Mouse (Mus musculus) hindbrain, embryonic 13.5 days (tissue): ENCODE results near the gene Gipc1. TPM values are rescaled to one million over a fixed set of nuclear protein-coding genes. Genes with fewer than 3 reads are reported as not detected.

Source experiments
- ATAC-seq: fragments of 200-750 bp; cut with Nextera tagmentation; 2 replicates; pipeline ENCODE4 v1.8.0; 2017; ENCODE audit warnings: moderate TSS enrichment; ENCODE audit not compliant: low FRiP score
- H3K27ac ChIP-seq: fragments of 300-500 bp; sonication (generic); 2 replicates; pipeline ENCODE4 v1.5.1; 2015; ENCODE audit warnings: inconsistent platforms, mild to moderate bottlenecking, moderate library complexity
- H3K27me3 ChIP-seq: fragments of 300-500 bp; sonication (generic); 2 replicates; pipeline ENCODE4 v1.6.1; 2015; ENCODE audit warnings: mild to moderate bottlenecking, inconsistent platforms
- H3K36me3 ChIP-seq: fragments of 300-500 bp; sonication (generic); 2 replicates; pipeline ENCODE4 v1.6.1; 2015; ENCODE audit warnings: mild to moderate bottlenecking, inconsistent platforms
- H3K4me1 ChIP-seq: fragments of 300-500 bp; sonication (generic); replicated peaks from 2 replicates; pipeline ENCODE4 v1.6.1; 2015; ENCODE audit warnings: inconsistent platforms
- H3K4me2 ChIP-seq: fragments of 300-500 bp; sonication (generic); 2 replicates; pipeline ENCODE4 v1.6.1; 2015; ENCODE audit warnings: inconsistent platforms, mild to moderate bottlenecking, moderate library complexity
- H3K4me3 ChIP-seq: fragments of 300-500 bp; sonication (generic); 2 replicates; pipeline ENCODE4 v1.5.1; 2015; ENCODE audit warnings: mild to moderate bottlenecking, inconsistent platforms
- H3K9ac ChIP-seq: fragments of 300-500 bp; sonication (generic); 2 replicates; pipeline ENCODE4 v1.6.1; 2015; ENCODE audit warnings: mild to moderate bottlenecking, inconsistent platforms
- H3K9me3 ChIP-seq: fragments of 300-500 bp; sonication (generic); 2 replicates; pipeline ENCODE4 v1.6.1; 2016; ENCODE audit warnings: inconsistent platforms
- WGBS: fragments of 180-500 bp; shearing (Covaris S2); methylation state at CpG from one replicate; pipeline ENCODE4 v1.1.7; 2015; 5-methylcytosine and 5-hydroxymethylcytosine counted together
- polyA plus RNA-seq: library from polyadenylated mRNA; unstranded; fragments of >200 nt; fragmentation: Nextera tagmentation; extraction: Ambion mirVana; gene quantifications from 2 replicates; pipeline ENCODE4 v1.2.1, GENCODE M21; 2015

The Gipc1 gene
- polyA plus RNA-seq, 1 experiment from 2014 or later, result 155 TPM

DNA sequence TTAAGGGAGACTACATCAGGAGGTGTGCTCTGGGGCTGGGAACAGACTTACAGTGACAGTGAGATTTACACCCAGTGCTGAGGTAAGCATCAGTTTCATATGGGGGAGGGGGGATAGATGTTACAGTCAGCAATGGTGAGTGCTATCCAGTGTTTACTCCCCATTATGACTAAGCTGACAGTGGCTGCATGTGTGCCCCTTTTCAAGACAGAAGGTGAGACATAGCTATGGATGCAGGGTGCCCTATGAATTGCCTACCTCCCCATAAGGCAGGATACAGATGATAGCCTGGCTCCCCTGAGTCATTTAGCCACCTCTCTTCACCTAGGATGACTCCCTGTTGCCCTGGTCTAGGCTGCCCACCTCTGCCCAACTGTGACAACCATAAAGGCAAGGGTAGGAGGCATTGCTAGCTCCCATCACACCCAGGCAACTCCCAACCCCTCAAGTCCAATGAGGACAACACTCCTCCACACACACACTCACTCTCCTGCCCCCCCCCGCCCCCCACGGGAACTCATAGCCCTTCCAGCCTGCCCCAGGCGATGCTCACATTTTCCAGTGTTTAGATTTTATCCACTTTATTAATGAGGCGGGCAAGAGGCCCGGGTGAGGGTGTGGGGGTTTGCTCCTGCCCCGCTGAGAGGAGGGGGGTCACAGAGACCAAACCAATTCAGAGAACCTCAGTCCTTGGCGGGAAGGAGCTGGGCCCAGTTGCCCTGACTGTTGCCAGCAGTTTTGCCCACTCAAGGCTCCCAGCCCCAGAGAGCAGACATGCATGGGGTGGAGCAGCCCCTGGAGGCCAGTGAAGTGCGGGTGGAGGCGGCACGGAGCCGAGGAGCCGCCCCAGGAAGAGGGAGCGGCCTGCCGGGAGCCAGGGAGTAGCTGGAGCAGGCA lies 13.7 kb downstream of the Gipc1 start, which contains the start of gene Ptger1:
TSS of gene Ptger1 (plus strand) at position 710 of the 897 bp plus-strand sequence.
- H3K36me3 ChIP-seq, result peaks cover 39% of the 10 kb centered on the region
- peaks cover 52% of the 10 kb centered on the region for H3K4me1 ChIP-seq
- peaks cover 9% of the 10 kb centered on the region for H3K27me3 ChIP-seq
- WGBS, result 29% methylated on average over 14 of the region's 14 CpGs
- peak within 1 kb of the TSS; percentile 58 for H3K9ac ChIP-seq
- no peak within 1 kb of the TSS for H3K4me3 ChIP-seq
- no peaks in the 10 kb centered on the region for H3K9me3 ChIP-seq
- no peak for ATAC-seq
- 0 out of 2 replicates have a peak within 1 kb of the TSS, but pooled peaks have one; percentile 48 for H3K27ac ChIP-seq
- no peak within 1 kb of the TSS for H3K4me2 ChIP-seq

DNA sequence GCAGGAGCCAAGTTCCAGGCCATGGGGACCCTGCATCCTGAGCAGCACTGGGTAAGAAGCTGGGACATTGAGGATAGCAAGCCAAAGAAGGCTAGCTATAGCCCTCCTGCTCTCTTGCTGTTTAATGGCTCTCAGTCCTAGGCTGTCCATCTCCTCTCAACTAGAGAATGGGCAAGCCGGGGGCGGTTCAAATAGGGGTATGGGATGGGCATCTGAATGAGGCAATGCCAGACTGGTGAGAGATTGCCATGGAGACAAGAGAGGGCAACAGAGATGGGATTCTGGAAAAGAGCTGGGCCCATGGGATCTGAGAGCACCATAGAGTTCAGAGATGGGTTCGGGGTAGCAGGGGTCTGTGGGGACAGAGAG lies 14.4 kb downstream of the Gipc1 start:
- 79% methylated on average over 3 of the region's 3 CpGs for WGBS
- Histone ChIP-seq H3K36me3 (peaks cover 46% of the 10 kb centered on the region), H3K4me1 (peaks cover 47% of the 10 kb centered on the region), H3K27me3 (peaks cover 9% of the 10 kb centered on the region), H3K4me3 (no peak overlapping the region), H3K9me3 (no peaks in the 10 kb centered on the region), H3K4me2 (no peak overlapping the region), H3K9ac (peak overlapping the region; percentile 58), H3K27ac (0 out of 2 replicates have a peak overlapping the region, but pooled peaks have one; percentile 48)
- no peak for ATAC-seq

DNA sequence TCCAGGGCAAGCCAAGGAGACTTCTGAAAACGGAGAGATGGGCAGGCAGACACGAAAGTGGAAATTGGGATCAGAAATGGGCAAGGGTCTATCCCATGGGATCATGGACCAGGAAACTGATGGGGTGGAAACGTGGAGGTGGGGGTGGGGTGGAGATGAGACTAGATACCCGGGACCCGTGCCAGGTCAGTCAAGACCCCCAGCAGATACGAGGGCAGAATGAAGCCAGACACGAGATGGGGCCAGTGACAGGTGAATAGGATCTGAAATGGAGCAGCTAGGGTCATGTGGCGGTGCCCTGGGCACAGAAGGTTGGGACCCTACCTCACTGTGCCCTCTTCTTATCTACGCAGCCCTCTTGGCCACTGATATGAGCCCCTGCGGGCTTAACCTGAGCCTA lies 15.0 kb downstream of the Gipc1 start:
- Histone ChIP-seq H3K4me3 (0 out of 2 replicates have a peak overlapping the region, but pooled peaks have one; percentile 35), H3K27ac (0 out of 2 replicates have a peak overlapping the region, but pooled peaks have one; percentile 62)
- WGBS, result 83% methylated on average over 10 of the region's 10 CpGs

DNA sequence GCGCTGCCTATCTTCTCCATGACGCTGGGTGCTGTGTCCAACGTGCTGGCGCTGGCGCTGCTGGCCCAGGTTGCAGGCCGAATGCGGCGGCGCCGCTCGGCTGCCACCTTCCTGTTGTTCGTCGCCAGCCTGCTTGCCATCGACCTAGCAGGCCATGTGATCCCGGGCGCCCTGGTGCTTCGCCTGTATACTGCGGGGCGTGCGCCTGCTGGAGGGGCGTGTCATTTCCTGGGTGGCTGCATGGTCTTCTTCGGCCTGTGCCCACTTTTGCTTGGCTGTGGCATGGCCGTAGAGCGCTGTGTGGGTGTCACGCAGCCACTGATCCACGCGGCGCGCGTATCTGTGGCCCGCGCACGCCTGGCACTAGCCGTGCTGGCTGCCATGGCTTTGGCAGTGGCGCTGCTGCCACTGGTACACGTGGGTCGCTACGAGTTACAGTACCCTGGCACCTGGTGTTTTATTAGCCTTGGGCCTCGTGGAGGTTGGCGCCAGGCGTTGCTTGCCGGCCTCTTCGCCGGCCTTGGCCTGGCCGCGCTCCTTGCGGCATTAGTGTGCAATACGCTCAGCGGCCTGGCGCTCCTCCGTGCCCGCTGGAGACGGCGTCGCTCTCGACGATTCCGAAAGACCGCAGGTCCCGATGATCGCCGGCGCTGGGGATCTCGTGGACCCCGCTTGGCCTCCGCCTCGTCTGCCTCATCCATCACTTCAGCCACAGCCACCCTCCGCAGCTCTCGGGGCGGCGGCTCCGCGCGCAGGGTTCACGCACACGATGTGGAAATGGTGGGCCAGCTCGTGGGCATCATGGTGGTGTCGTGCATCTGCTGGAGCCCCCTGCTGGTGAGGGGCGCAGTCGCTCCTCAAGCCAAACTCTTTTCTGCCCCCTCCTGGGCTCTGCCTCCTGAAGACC lies 15.8 kb downstream of the Gipc1 start:
- ATAC-seq, result peak; percentile 53
- H3K4me3 ChIP-seq, result peak overlapping the region; percentile 35
- H3K4me2 ChIP-seq, result peak overlapping the region; percentile 62
- peak overlapping the region; percentile 62 for H3K27ac ChIP-seq
- H3K27me3 ChIP-seq, result peaks cover 9% of the 10 kb centered on the region
- 19% methylated on average over 80 of the region's 80 CpGs for WGBS
- peak overlapping the region; percentile 67 for H3K9ac ChIP-seq
- peaks cover 37% of the 10 kb centered on the region for H3K4me1 ChIP-seq
- peaks cover 60% of the 10 kb centered on the region for H3K36me3 ChIP-seq
- H3K9me3 ChIP-seq, result no peaks in the 10 kb centered on the region

More for the DNA sequence above, 15.0 kb downstream of the Gipc1 start:
- peaks cover 53% of the 10 kb centered on the region for H3K36me3 ChIP-seq
- no peak overlapping the region for H3K9ac ChIP-seq
- H3K4me1 ChIP-seq, result peaks cover 40% of the 10 kb centered on the region
- peak overlapping the region; percentile 62 for H3K4me2 ChIP-seq
- H3K27me3 ChIP-seq, result peaks cover 9% of the 10 kb centered on the region
- ATAC-seq, result peak; percentile 0; the same call in 1 of the 2 replicates
- H3K9me3 ChIP-seq, result no peaks in the 10 kb centered on the region

DNA sequence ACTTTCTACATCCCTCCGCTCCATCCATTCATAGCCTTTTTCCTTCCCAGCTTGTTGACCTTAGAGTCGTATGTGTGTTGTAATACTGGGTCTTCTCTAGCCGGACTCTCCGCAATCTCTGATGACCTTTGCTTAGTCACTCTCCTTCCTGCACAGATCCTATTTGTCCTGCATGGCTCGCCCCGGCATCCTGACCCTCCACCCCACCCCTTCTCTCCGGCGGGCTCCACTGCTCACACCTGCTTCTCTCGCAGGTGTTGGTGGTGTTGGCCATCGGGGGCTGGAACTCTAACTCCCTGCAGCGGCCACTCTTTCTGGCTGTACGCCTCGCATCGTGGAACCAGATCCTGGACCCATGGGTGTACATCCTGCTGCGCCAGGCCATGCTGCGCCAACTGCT lies 16.5 kb downstream of the Gipc1 start:
- peaks cover 37% of the 10 kb centered on the region for H3K4me1 ChIP-seq
- peaks cover 60% of the 10 kb centered on the region for H3K36me3 ChIP-seq
- no peak overlapping the region for H3K4me3 ChIP-seq
- no peak overlapping the region for H3K27ac ChIP-seq
- H3K27me3 ChIP-seq, result peaks cover 9% of the 10 kb centered on the region
- no peaks in the 10 kb centered on the region for H3K9me3 ChIP-seq
- WGBS, result 79% methylated on average over 16 of the region's 16 CpGs
- H3K9ac ChIP-seq, result no peak overlapping the region; the same call in 1 of the 2 replicates
- ATAC-seq, result no peak
- H3K4me2 ChIP-seq, result peak overlapping the region; percentile 62; the same call in 1 of the 2 replicates

DNA sequence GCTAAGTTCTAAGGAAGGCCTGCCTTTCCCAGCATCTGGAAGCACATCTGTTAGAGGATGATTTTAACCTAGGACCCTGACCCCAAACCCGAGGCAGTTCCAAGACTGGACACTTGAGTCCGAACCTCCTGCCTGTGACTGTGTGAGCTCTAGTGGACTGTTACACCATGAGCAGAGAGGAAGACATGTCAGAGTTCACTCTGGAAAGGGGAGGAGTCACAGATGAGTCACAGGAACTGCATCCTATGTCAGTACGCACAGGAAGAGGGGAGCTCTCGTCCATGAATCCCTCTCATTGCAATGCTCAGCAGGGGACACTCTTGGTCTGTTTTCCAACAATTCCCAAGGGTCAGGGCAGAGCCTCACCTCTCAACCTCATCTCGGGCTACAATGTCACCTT lies 20.5 kb downstream of the Gipc1 start:
- Histone ChIP-seq H3K4me2 (no peak overlapping the region), H3K9ac (no peak overlapping the region), H3K36me3 (peaks cover 80% of the 10 kb centered on the region), H3K27me3 (0 out of 2 replicates have a peak, but pooled peaks cover 4% of the 10 kb centered on the region), H3K27ac (no peak overlapping the region), H3K9me3 (no peaks in the 10 kb centered on the region), H3K4me3 (no peak overlapping the region), H3K4me1 (peaks cover 7% of the 10 kb centered on the region)
- ATAC-seq, result no peak
- 62% methylated on average over 5 of the region's 5 CpGs for WGBS

DNA sequence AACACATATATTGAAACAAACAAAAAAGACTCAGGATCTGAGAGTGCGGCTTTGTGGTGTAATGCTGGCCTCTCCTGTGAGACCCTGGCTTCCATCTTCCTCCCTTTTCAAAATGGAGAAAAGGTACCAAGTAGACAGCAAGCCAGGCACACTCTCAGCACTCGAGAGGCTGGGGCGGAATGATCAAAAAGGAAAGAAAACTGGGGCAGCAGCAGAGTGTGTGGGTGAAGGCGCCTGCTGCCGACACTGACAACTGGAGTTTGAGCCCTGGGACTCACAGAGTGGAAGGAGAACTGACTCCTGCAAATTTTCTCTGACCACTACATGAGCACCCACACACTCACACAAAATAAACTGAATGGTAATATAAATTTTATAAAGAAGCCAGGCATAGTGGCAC lies 22.0 kb downstream of the Gipc1 start:
- no peaks in the 10 kb centered on the region for H3K4me1 ChIP-seq
- H3K9ac ChIP-seq, result no peak overlapping the region
- 94% methylated on average over 5 of the region's 5 CpGs for WGBS
- H3K9me3 ChIP-seq, result no peaks in the 10 kb centered on the region
- no peak overlapping the region for H3K4me2 ChIP-seq
- H3K27ac ChIP-seq, result no peak overlapping the region
- peaks cover 88% of the 10 kb centered on the region for H3K36me3 ChIP-seq
- no peak for ATAC-seq
- 0 out of 2 replicates have a peak, but pooled peaks cover under 1% of the 10 kb centered on the region for H3K27me3 ChIP-seq
- no peak overlapping the region for H3K4me3 ChIP-seq

DNA sequence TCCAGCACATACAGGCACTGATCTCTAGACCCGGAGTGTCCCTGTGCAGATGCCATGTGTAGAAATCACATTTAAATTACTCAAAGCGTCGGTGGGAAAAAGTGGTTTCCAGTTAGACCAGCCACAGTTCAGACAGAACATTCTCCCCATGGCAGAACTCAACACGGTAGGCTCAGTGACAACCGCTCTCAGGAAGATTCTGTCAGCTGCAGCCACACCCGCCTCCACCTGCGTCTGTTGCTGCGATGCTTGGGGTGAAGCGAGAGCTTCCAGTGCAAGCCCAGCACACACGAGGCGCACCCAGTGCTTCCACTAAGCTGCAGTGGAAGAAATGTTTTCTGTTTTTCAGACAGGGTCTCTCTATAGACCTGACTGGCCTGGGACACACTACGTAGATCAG lies 27.4 kb downstream of the Gipc1 start:
- no peak overlapping the region for H3K4me2 ChIP-seq
- ATAC-seq, result no peak
- no peaks in the 10 kb centered on the region for H3K4me1 ChIP-seq
- H3K27ac ChIP-seq, result no peak overlapping the region
- H3K9ac ChIP-seq, result no peak overlapping the region
- H3K9me3 ChIP-seq, result no peaks in the 10 kb centered on the region
- H3K27me3 ChIP-seq, result no peaks in the 10 kb centered on the region
- H3K36me3 ChIP-seq, result peaks cover 87% of the 10 kb centered on the region
- no peak overlapping the region for H3K4me3 ChIP-seq
- 96% methylated on average over 12 of the region's 12 CpGs for WGBS

DNA sequence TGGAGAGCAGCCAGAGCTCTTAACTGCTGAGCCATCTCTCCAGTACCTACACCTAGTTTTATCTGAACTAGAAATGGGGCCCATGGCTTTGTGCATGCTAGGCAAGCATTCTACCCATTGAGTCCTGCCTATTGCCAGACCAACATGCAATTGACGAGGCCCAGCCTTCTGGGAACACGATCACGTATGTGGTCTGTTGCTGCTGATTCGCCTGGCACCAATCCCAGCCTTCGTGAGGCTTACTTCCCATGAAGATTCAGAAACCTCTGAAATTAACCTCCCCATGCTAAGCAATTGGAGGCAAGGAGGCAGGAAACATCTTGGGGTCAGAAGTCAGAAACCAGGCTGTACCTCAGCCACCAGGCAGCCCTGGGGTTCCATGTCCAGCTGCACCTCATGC lies 28.1 kb downstream of the Gipc1 start:
- H3K9me3 ChIP-seq, result no peaks in the 10 kb centered on the region
- H3K27ac ChIP-seq, result no peak overlapping the region
- H3K4me1 ChIP-seq, result no peaks in the 10 kb centered on the region
- H3K27me3 ChIP-seq, result no peaks in the 10 kb centered on the region
- H3K4me3 ChIP-seq, result no peak overlapping the region
- 82% methylated on average over 5 of the region's 5 CpGs for WGBS
- no peak overlapping the region for H3K4me2 ChIP-seq
- no peak for ATAC-seq
- peaks cover 93% of the 10 kb centered on the region for H3K36me3 ChIP-seq
- H3K9ac ChIP-seq, result no peak overlapping the region

DNA sequence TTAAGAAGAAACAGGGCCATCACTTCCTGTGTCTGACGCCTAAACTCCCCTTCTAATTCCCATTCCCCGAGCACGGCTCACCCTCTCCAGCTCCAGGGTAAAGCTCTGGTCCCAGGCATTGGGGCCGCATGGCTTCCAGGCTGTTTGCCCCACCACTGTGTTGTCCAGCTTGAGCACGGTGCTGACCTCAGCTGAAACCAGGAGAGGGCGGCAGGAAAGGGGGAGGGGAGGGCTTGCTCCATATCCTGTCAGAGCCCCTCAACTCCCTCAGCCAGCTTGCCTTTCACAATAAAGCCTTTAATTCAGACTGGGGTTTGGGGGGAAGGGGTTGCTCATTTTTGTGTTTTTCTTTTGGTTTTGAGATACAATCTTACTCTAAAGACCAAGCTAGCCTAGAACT lies 28.6 kb downstream of the Gipc1 start:
- Histone ChIP-seq H3K4me3 (no peak overlapping the region), H3K36me3 (peaks cover 94% of the 10 kb centered on the region), H3K27me3 (no peaks in the 10 kb centered on the region), H3K27ac (no peak overlapping the region), H3K9me3 (no peaks in the 10 kb centered on the region), H3K9ac (no peak overlapping the region), H3K4me1 (no peaks in the 10 kb centered on the region), H3K4me2 (no peak overlapping the region)
- ATAC-seq, result no peak
- WGBS, result 41% methylated on average over 6 of the region's 6 CpGs

DNA sequence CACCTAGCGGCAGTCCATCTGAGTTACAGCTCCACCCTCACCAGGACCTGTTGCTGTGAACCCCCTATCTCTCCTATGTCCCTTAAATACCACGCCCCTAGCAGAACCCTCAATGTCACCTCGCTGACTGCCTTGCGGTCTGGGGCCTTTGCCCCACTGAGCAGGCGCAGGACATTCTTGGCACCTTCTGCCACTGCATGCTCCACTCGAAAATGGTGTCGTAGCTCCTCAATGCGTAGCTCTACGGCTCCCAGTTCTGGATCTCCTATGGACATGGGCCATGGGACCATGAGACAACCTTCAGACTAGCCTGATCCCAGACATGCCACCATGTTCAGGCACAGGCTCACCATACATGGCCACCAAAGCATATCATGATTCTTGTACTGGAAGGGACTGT lies 32.0 kb downstream of the Gipc1 start:
- Histone ChIP-seq H3K9me3 (no peaks in the 10 kb centered on the region), H3K4me1 (no peaks in the 10 kb centered on the region), H3K27ac (no peak overlapping the region), H3K9ac (no peak overlapping the region), H3K36me3 (peaks cover 75% of the 10 kb centered on the region), H3K4me2 (no peak overlapping the region), H3K4me3 (no peak overlapping the region), H3K27me3 (no peaks in the 10 kb centered on the region)
- ATAC-seq, result no peak
- WGBS, result 93% methylated on average over 9 of the region's 9 CpGs

DNA sequence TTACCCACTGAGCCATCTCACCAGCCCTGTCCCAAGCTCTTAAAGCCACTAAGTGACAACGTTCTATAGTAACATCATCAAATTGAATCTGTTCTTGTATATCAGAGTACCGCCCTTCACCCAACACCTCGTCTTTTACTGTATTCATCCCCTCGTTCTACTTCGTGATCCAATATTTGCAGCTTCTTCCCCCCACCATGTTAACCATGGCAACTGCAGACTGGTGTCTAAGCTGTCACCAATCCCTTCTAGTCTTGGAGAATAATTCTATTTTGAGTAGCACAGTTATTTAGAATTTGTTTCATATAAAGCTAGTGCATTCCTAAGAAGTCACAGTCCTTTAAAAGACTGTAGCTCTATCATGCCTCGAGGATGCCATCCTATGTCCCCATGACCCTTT lies 36.8 kb downstream of the Gipc1 start:
- Histone ChIP-seq H3K9me3 (no peaks in the 10 kb centered on the region), H3K36me3 (peaks cover 60% of the 10 kb centered on the region), H3K27me3 (no peaks in the 10 kb centered on the region), H3K4me3 (no peak overlapping the region), H3K9ac (no peak overlapping the region), H3K4me2 (no peak overlapping the region), H3K27ac (no peak overlapping the region), H3K4me1 (0 out of 2 replicates have a peak, but pooled peaks cover 2% of the 10 kb centered on the region)
- 96% methylated on average over 6 of the region's 6 CpGs for WGBS
- no peak for ATAC-seq
